ENCODE assay signal across 9 mouse cellular contexts in the genomic region with DNA sequence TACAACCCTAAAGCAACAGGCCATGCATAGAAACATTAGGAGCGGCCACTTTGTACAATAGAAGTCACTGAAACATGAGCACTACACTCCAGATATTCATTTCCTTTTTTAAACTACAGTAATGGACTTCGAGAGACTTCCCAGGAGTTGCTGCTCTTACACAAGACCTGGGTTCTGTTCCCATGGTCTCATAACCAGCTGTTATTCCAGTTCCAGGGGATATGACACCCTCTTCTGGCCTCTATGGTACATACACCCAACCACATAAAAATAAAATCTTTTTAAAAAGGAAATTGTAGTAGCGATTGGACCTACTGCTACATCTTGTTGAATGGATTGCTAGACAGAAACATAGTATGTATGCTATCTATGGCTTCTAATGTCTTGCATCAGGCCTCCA. TPM values are rescaled to one million over a fixed set of nuclear protein-coding genes. Genes with fewer than 3 reads are reported as not detected.
DNase-seq lines count a peak whose midpoint lies in the region; ATAC-seq and TF ChIP-seq lines count a peak whose summit lies in the region.
"Had no signal": no experiment of that assay in that cellular context is flagged by ENCODE, and none has a peak within 500 bp of the region (broad histone marks: within the 10 kb centered on the region; RNA-seq: fewer than 3 reads in every experiment).

No protein-coding gene starts in this region.

- peak overlapping the region; percentile 80 for H3K4me3 ChIP-seq in cerebellum, adult 2 months (replicated peaks; ENCODE audit: insufficient read depth, low read depth, low read length)
- peak overlapping the region; percentile 96; the same call in 1 of the 2 replicates for H3K4me3 ChIP-seq in neural tube, embryonic 11.5 days (ENCODE audit: low read depth, low read length)
- peak overlapping the region; percentile 99 for H3K4me3 ChIP-seq in limb, embryonic 15.5 days

- 82% methylated on average over 3 of the region's 3 CpGs for WGBS in cerebellum, adult 2 months
- 80% methylated on average over 3 of the region's 3 CpGs for WGBS in neural tube, embryonic 11.5 days
- WGBS in limb, embryonic 15.5 days, result 81% methylated on average over 3 of the region's 3 CpGs

- H3K27me3 ChIP-seq in cerebellum, adult 2 months (ENCODE audit: control insufficient read depth, insufficient read depth, low read length), result no peaks in the 10 kb centered on the region
- no peaks in the 10 kb centered on the region for H3K27me3 ChIP-seq in neural tube, embryonic 11.5 days (ENCODE audit: control insufficient read depth, insufficient read depth, low read length)
- no peaks in the 10 kb centered on the region for H3K27me3 ChIP-seq in limb, embryonic 15.5 days

- no peak for DNase-seq in cerebellum, adult 2 months
- no peak for DNase-seq in cerebellum, adult 8-10 months
- DNase-seq in neural tube, embryonic 11.5 days (ENCODE audit: low spot score), result no peak
- DNase-seq in neural tube, embryonic 10.5 days (ENCODE audit: extremely low spot score, low spot score), result no peak
- DNase-seq in left cerebral cortex, adult 9 months (ENCODE audit: low spot score in 2 of 2), result no peak
- no peak for DNase-seq in adrenal gland, adult 2 months
- DNase-seq in right cerebral cortex, adult 2 months (ENCODE audit: low spot score in 2 of 2), result no peak
- DNase-seq: right cerebral cortex, postnatal 4 days had no signal

- 0 out of 2 replicates have a peak, but pooled peaks cover 4% of the 10 kb centered on the region for H3K4me1 ChIP-seq in cerebellum, adult 2 months (ENCODE audit: control insufficient read depth, insufficient read depth, low read length)
- H3K4me1 ChIP-seq in neural tube, embryonic 11.5 days (ENCODE audit: control insufficient read depth, insufficient read depth, low read length), result peaks cover 6% of the 10 kb centered on the region
- H3K4me1 ChIP-seq in limb, embryonic 15.5 days, result peaks cover 17% of the 10 kb centered on the region

- no peaks in the 10 kb centered on the region for H3K9me3 ChIP-seq in neural tube, embryonic 11.5 days (ENCODE audit: control insufficient read depth, low read length)
- no peaks in the 10 kb centered on the region for H3K9me3 ChIP-seq in limb, embryonic 15.5 days

- TF ChIP-seq CTCF in cerebellum, adult 2 months (IDR thresholded peaks at IDR 0.05; ENCODE audit: borderline replicate concordance, insufficient read depth, low read depth, low read length), result no peak

- H3K36me3 ChIP-seq in neural tube, embryonic 11.5 days (ENCODE audit: control insufficient read depth, insufficient read depth, low read length), result peaks cover 6% of the 10 kb centered on the region
- H3K36me3 ChIP-seq in limb, embryonic 15.5 days, result peaks cover 26% of the 10 kb centered on the region

- peak overlapping the region; percentile 92 for H3K4me2 ChIP-seq in neural tube, embryonic 11.5 days (ENCODE audit: low read depth)
- peak overlapping the region; percentile 61 for H3K4me2 ChIP-seq in limb, embryonic 15.5 days

- no peak overlapping the region for H3K27ac ChIP-seq in cerebellum, adult 2 months (ENCODE audit: insufficient read depth, low read length)
- H3K27ac ChIP-seq in neural tube, embryonic 11.5 days (ENCODE audit: low read depth, low read length), result no peak overlapping the region
- no peak overlapping the region for H3K27ac ChIP-seq in limb, embryonic 15.5 days

- no peak for ATAC-seq in neural tube, embryonic 11.5 days (ENCODE audit: insufficient read depth, low FRiP score, low TSS enrichment)
- ATAC-seq in limb, embryonic 15.5 days (ENCODE audit: insufficient number of reproducible peaks, low FRiP score, low TSS enrichment, low read depth), result no peak

- no peak for TF ChIP-seq POLR2A in cerebellum, adult 2 months (IDR thresholded peaks at IDR 0.05; ENCODE audit: borderline replicate concordance, insufficient read depth, low read length)

- peak overlapping the region; percentile 98; the same call in 1 of the 2 replicates for H3K9ac ChIP-seq in neural tube, embryonic 11.5 days (ENCODE audit: low read length)
- no peak overlapping the region for H3K9ac ChIP-seq in limb, embryonic 15.5 days

RNA-seq across cellular contexts. Expression of gene Eif1b, which starts 0.5 kb away (rescaled TPM):
- polyA plus RNA-seq in cerebellum, adult 2 months (2012; rRNA removed), result 156 and 167 TPM in 2 replicates
- polyA plus RNA-seq in neural tube, embryonic 11.5 days (2014; fragmentation: Nextera tagmentation; extraction: Ambion mirVana), result 248 and 271 TPM in 2 replicates
- 151 and 155 TPM in 2 replicates for polyA plus RNA-seq in limb, embryonic 15.5 days (2015; fragmentation: Nextera tagmentation; extraction: Ambion mirVana)
- 10 to 100 TPM; 55.4 to 59.7 TPM for total RNA-seq in adrenal gland, adult 2 months (2021)
- polyA plus RNA-seq in adrenal gland, adult 2 months (2012; rRNA removed), result 105 and 114 TPM in 2 replicates

RNA-seq across cellular contexts. Expression of gene Entpd3, which starts 48.1 kb away (rescaled TPM):
- 10.9 and 13.9 TPM in 2 replicates for polyA plus RNA-seq in cerebellum, adult 2 months (2012; rRNA removed)
- 0.17 and 0.18 TPM in 2 replicates for polyA plus RNA-seq in neural tube, embryonic 11.5 days (2014; fragmentation: Nextera tagmentation; extraction: Ambion mirVana)
- polyA plus RNA-seq in limb, embryonic 15.5 days (2015; fragmentation: Nextera tagmentation; extraction: Ambion mirVana), result 2.1 and 2.8 TPM in 2 replicates
- 1 to 10 TPM in 1 of 2 experiments, under 1 TPM in 1; 0.66 to 2.9 TPM for total RNA-seq in adrenal gland, adult 2 months (2021)
- 7.8 and 13.3 TPM in 2 replicates for polyA plus RNA-seq in adrenal gland, adult 2 months (2012; rRNA removed)
